Mouse (Mus musculus): ENCODE results near the gene Asna1. TPM values are rescaled to one million over a fixed set of nuclear protein-coding genes. Genes with fewer than 3 reads are reported as not detected.
A peak's percentile ranks its signal among the peaks of the same experiment; 100 is the strongest.

Asna1 gene
- polyA plus RNA-seq (2011; ENCODE audit: insufficient read depth, insufficient read length, low replicate concordance, missing spikeins): 20.7 and 46.6 TPM in 2 replicates

GRCm38 (mm10) chr8:85025098-85025932 lies at the start of gene Asna1:
TSS of gene Asna1 (minus strand) at chr8:85025281.
- no peak for TF ChIP-seq CTCF (IDR thresholded peaks at IDR 0.05; ENCODE audit: control insufficient read depth, insufficient read depth, low read length)
- TF ChIP-seq POLR2A (IDR thresholded peaks at IDR 0.05; ENCODE audit: borderline replicate concordance, control insufficient read depth, low read depth, low read length): peak; percentile 31; the same call in 1 of the 2 replicates
- under 1% methylated on average over 30 of the region's 30 CpGs for WGBS
- H3K27ac ChIP-seq (ENCODE audit: control insufficient read depth, insufficient read depth, low read depth, low read length, poor library complexity): peak within 1 kb of the TSS; percentile 29
- peak within 1 kb of the TSS; percentile 100 for H3K4me3 ChIP-seq (replicated peaks; ENCODE audit: control insufficient read depth, low read depth, low read length)
- H3K4me1 ChIP-seq (ENCODE audit: control insufficient read depth, insufficient read depth, low read length): peaks cover 4% of the 10 kb centered on the region

- H3K4me1 ChIP-seq (ENCODE audit: control insufficient read depth, insufficient read depth, low read length): no peaks in the 10 kb centered on the region; the same call in 1 of the 2 replicates
- no peak overlapping the region for H3K4me3 ChIP-seq (replicated peaks; ENCODE audit: control insufficient read depth, low read depth, low read length)
- WGBS: 93% methylated on average over 10 of the region's 10 CpGs
- TF ChIP-seq CTCF (IDR thresholded peaks at IDR 0.05; ENCODE audit: control insufficient read depth, insufficient read depth, low read length) (no peak), POLR2A (IDR thresholded peaks at IDR 0.05; ENCODE audit: borderline replicate concordance, control insufficient read depth, low read depth, low read length) (no peak)
- H3K27ac ChIP-seq (ENCODE audit: control insufficient read depth, insufficient read depth, low read depth, low read length, poor library complexity): no peak overlapping the region
These were observed 49.5 kb upstream of the Asna1 start for GRCm38 (mm10) chr8:85074617-85075016.

GRCm38 (mm10) chr8:85074167-85074566 lies 49.1 kb upstream of the Asna1 start:
- Histone ChIP-seq H3K27ac (ENCODE audit: control insufficient read depth, insufficient read depth, low read depth, low read length, poor library complexity) (no peak overlapping the region; the same call in 1 of the 2 replicates), H3K4me1 (ENCODE audit: control insufficient read depth, insufficient read depth, low read length) (no peaks in the 10 kb centered on the region; the same call in 1 of the 2 replicates), H3K4me3 (replicated peaks; ENCODE audit: control insufficient read depth, low read depth, low read length) (no peak overlapping the region)
- TF ChIP-seq POLR2A (IDR thresholded peaks at IDR 0.05; ENCODE audit: borderline replicate concordance, control insufficient read depth, low read depth, low read length) (no peak), CTCF (IDR thresholded peaks at IDR 0.05; ENCODE audit: control insufficient read depth, insufficient read depth, low read length) (no peak)
- WGBS: 91% methylated on average over 10 of the region's 10 CpGs

GRCm38 (mm10) chr8:85073041-85073612 lies 48.0 kb upstream of the Asna1 start:
- H3K4me1 ChIP-seq (ENCODE audit: control insufficient read depth, insufficient read depth, low read length): no peaks in the 10 kb centered on the region; the same call in 1 of the 2 replicates
- H3K27ac ChIP-seq (ENCODE audit: control insufficient read depth, insufficient read depth, low read depth, low read length, poor library complexity): no peak overlapping the region
- H3K4me3 ChIP-seq (replicated peaks; ENCODE audit: control insufficient read depth, low read depth, low read length): peak overlapping the region; percentile 2
- WGBS: 92% methylated on average over 15 of the region's 15 CpGs
- TF ChIP-seq POLR2A (IDR thresholded peaks at IDR 0.05; ENCODE audit: borderline replicate concordance, control insufficient read depth, low read depth, low read length): no peak
- no peak for TF ChIP-seq CTCF (IDR thresholded peaks at IDR 0.05; ENCODE audit: control insufficient read depth, insufficient read depth, low read length)

GRCm38 (mm10) chr8:85072364-85072929 lies 47.4 kb upstream of the Asna1 start:
- H3K4me1 ChIP-seq (ENCODE audit: control insufficient read depth, insufficient read depth, low read length): no peaks in the 10 kb centered on the region; the same call in 1 of the 2 replicates
- TF ChIP-seq CTCF (IDR thresholded peaks at IDR 0.05; ENCODE audit: control insufficient read depth, insufficient read depth, low read length) (no peak), POLR2A (IDR thresholded peaks at IDR 0.05; ENCODE audit: borderline replicate concordance, control insufficient read depth, low read depth, low read length) (no peak)
- WGBS: 41% methylated on average over 9 of the region's 9 CpGs
- no peak overlapping the region for H3K27ac ChIP-seq (ENCODE audit: control insufficient read depth, insufficient read depth, low read depth, low read length, poor library complexity)
- peak overlapping the region; percentile 95 for H3K4me3 ChIP-seq (replicated peaks; ENCODE audit: control insufficient read depth, low read depth, low read length)

- H3K27ac ChIP-seq (ENCODE audit: control insufficient read depth, insufficient read depth, low read depth, low read length, poor library complexity): peak within 1 kb of the TSS; percentile 94
- peak within 1 kb of the TSS; percentile 95 for H3K4me3 ChIP-seq (replicated peaks; ENCODE audit: control insufficient read depth, low read depth, low read length)
- no peaks in the 10 kb centered on the region; the same call in 1 of the 2 replicates for H3K4me1 ChIP-seq (ENCODE audit: control insufficient read depth, insufficient read depth, low read length)
- under 1% methylated on average over 68 of the region's 68 CpGs for WGBS
- peak; percentile 56; the same call in 1 of the 2 replicates for TF ChIP-seq POLR2A (IDR thresholded peaks at IDR 0.05; ENCODE audit: borderline replicate concordance, control insufficient read depth, low read depth, low read length)
- no peak; the same call in 1 of the 2 replicates for TF ChIP-seq CTCF (IDR thresholded peaks at IDR 0.05; ENCODE audit: control insufficient read depth, insufficient read depth, low read length)
These were observed 46.6 kb upstream of the Asna1 start, which contains the start of gene Dhps for GRCm38 (mm10) chr8:85071514-85072281. TSS of gene Dhps (plus strand) at chr8:85071757.

- Histone ChIP-seq H3K27ac (ENCODE audit: control insufficient read depth, insufficient read depth, low read depth, low read length, poor library complexity) (no peak overlapping the region), H3K4me1 (ENCODE audit: control insufficient read depth, insufficient read depth, low read length) (no peaks in the 10 kb centered on the region; the same call in 1 of the 2 replicates), H3K4me3 (replicated peaks; ENCODE audit: control insufficient read depth, low read depth, low read length) (no peak overlapping the region)
- TF ChIP-seq CTCF (IDR thresholded peaks at IDR 0.05; ENCODE audit: control insufficient read depth, insufficient read depth, low read length) (no peak), POLR2A (IDR thresholded peaks at IDR 0.05; ENCODE audit: borderline replicate concordance, control insufficient read depth, low read depth, low read length) (no peak)
- 60% methylated on average over 5 of the region's 5 CpGs for WGBS
These were observed 46.0 kb upstream of the Asna1 start for GRCm38 (mm10) chr8:85071041-85071440.
